Mouse (Mus musculus) layer of hippocampus, adult 6 months (tissue): ENCODE measurements around the gene Gm14548. TPM values are rescaled to one million over a fixed set of nuclear protein-coding genes. Genes with fewer than 3 reads are reported as not detected.

Experiments used
- long read RNA-seq, 2 experiments: library from polyadenylated mRNA; unstranded; transcript quantifications; one replicate each; pipeline ENCODE4 v2.0.0; 2019 to 2020
- polyA plus RNA-seq: library from polyadenylated mRNA; unstranded; fragments of <200 nt; fragmentation: Nextera tagmentation; gene quantifications from 2 replicates; pipeline ENCODE4 v1.2.3, GENCODE M21; 2021

Gene Gm14548
- polyA plus RNA-seq: not detected in 2 replicates
- long read RNA-seq, experiment 1: 0 reads
- long read RNA-seq, experiment 2: 0 reads

GRCm38 (mm10) chr7:3898036-3898590 lies at the start of gene Gm14548:
TSS of gene Gm14548 (minus strand) at chr7:3898120.

GRCm38 (mm10) chr7:3915387-3915786 lies 17.5 kb upstream of the Gm14548 start, which contains the start of gene Lilra6:
TSS of gene Lilra6 (minus strand) at chr7:3915503.

GRCm38 (mm10) chr7:3844951-3845350 lies 53.0 kb downstream of the Gm14548 start, which contains the start of gene Pira2:
TSS of gene Pira2 (minus strand) at chr7:3845051.

Other genes with a start within 250 kb of the Gm14548 start
- gene Leng1, start 232.3 kb downstream of the Gm14548 start, polyA plus RNA-seq: 5.0 and 5.5 TPM in 2 replicates
- 0.29 and 0.54 TPM in 2 replicates for gene Tmc4, start 220.6 kb downstream of the Gm14548 start, polyA plus RNA-seq
- 141 and 142 TPM in 2 replicates for gene Tsen34, start 205.3 kb downstream of the Gm14548 start, polyA plus RNA-seq
- gene Mboat7, start 204.6 kb downstream of the Gm14548 start, polyA plus RNA-seq: 82.6 and 97.6 TPM in 2 replicates
- gene Rps9, start 194.1 kb downstream of the Gm14548 start, polyA plus RNA-seq: 1,376 and 1,434 TPM in 2 replicates
- gene Pirb, start 177.7 kb downstream of the Gm14548 start, polyA plus RNA-seq: 0.11 and 0.23 TPM in 2 replicates
- not detected in 2 replicates for gene Gm15448, start 72.4 kb downstream of the Gm14548 start, polyA plus RNA-seq
- not detected in 2 replicates for gene Pira2, start 53.1 kb downstream of the Gm14548 start, polyA plus RNA-seq
- gene Lilra6, start 17.4 kb upstream of the Gm14548 start, polyA plus RNA-seq: 0.08 TPM in 1 of 2 replicates, not detected in the other
- 8.3 and 8.8 TPM in 2 replicates for gene Lair1, start 165.1 kb upstream of the Gm14548 start, polyA plus RNA-seq
- 323 and 455 TPM in 2 replicates for gene Ttyh1, start 221.3 kb upstream of the Gm14548 start, polyA plus RNA-seq
- 5.8 and 6.8 TPM in 2 replicates for gene Leng8, start 238.9 kb upstream of the Gm14548 start, polyA plus RNA-seq